Mouse (Mus musculus) brain, adult 2 months (tissue): ENCODE results near the gene Shf.
"Not testable (repeated sequence)": the region's sequence is repeated elsewhere in the genome, so short reads cannot be mapped to it uniquely, and the experiment has no call there.

ENCODE experiments used
- DNase-seq: peaks from one replicate; pipeline ENCODE4 v3.0.0; 2011; ENCODE audit warnings: low read depth, low spot score

The Shf gene

DNA sequence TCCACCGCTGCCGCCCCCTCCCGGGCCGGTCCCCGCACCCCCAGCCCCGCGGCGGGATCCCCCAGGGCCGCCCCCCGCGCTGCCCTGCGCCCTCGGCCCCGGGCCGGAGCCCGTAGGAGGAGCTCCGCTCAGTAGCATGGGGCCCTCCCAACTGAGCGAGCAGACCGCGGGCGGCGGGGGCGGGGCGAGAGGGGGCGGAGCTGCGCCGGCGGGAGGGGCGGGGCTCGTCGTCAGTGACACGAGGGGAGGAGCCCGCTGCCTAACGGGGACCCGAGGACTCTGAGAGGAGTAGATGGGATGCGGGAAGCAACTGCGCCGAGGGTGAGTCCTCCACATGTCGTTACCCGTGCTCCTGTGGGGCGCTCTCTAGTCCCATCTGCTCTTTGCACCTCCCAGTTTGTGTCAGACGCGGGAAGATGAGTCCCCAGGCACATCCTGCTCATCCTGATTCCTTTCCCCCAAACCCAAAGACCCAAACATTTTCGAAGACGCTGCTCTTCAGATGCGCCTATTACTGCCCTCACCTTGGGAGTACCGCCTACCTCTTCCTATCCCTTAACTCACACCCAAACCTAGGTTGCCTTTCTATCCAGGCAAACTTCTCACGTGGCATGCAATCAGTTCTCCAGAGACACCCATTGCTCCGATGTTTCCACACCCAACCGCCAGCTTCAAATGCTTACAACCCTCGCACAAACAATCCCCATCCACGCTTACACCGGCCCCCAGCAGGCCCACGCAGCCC, at the start of gene Shf:
Gene Shf (minus strand): TSS at position 168 of the 745 bp plus-strand sequence.
- peak; percentile 97 for DNase-seq

DNA sequence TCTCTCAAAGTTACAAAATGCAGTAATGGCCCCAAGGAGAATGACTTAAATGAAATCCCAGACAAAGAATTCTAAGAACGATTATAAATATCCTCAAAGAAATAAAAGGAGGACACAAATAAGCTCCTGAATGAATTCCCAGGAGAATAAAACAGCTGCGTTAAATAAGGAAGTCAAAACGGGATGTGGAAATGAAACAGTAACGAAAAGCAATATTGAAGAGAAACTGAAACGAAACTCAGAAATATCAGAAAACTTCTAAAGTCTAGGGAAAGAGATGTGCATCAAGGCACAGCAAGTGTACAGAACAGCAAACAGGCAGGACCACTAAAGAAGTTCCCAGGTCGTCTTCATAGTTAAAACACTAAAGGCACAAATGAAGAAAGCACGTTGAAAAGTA, 40.0 kb upstream of the Shf start:
- DNase-seq, result no peak

DNA sequence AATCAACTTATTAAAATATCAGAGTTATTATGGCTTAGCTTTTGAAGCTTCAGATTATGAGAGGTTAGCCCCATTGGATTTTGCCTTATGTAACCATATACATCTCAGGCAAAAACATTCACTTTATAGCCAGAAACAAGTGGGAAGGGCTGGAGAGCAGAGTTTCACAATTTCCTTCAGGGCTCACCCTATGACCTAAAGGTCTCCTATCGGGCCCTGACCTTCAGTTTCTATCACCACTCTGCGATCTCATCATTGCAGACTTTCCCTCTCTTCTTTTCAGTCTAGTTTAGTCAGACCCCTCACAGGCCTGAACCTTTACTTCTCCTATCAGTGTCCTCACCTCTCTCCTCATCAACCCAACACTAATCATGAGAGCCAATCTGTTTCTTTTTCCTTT, 38.6 kb upstream of the Shf start:
- no peak for DNase-seq

DNA sequence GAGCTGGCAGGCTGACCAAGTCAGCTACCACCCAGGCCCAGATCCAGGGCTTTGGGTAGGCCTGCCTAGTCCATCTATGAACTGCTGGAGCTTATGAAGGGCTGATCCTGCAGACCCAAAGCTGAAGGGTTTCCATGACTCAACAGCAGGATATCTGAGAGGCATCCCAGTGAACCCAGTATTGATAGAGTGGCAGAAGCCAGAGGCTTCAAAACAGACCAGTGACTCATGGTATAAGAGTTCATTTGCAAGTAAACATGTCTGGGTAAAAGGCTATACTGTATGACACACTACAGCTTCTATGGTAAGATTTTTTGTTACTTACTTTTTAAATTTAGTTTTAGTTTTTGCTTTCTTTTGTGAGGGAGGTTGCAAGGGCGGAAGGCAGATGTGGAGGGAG, 27.2 kb upstream of the Shf start:
- no peak for DNase-seq

DNA sequence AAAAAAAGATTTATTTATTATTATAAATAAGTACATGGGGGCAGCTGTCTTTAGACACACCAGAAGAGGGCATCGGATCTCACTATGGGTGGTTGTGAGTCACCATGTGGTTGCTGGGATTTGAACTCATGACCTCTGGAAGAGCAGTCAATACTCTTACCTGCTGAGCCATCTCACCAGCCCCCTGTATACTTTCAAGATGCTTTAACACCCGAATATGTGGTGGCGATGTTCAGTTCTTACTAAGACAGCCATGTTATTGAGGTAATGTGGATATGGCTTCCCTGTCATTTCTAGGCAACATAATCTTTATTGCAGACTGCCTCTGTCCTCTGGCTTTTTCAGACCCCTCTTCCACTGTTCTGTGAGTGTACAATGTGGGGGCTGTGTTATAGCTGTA, 18.2 kb upstream of the Shf start:
- not testable (repeated sequence) for DNase-seq

DNA sequence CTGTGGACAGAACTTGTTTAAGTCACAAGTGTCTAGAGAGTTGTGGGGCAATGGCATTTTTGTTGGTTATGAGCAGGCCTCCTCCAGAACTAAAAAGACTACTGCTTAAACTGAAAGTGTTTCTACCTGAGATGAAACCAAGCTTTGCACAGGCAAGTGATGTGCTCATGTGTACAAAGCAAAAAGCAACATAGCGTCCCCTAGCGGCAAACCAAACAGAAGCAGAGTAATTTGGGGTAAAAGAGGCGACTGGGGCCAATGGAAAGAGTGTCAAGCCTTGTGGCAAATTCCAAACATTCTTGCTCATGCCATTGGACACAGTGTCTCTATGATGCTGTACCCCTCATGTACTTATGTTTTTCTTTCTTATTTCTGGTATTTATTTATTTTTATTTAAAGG, 16.1 kb upstream of the Shf start:
- no peak for DNase-seq

DNA sequence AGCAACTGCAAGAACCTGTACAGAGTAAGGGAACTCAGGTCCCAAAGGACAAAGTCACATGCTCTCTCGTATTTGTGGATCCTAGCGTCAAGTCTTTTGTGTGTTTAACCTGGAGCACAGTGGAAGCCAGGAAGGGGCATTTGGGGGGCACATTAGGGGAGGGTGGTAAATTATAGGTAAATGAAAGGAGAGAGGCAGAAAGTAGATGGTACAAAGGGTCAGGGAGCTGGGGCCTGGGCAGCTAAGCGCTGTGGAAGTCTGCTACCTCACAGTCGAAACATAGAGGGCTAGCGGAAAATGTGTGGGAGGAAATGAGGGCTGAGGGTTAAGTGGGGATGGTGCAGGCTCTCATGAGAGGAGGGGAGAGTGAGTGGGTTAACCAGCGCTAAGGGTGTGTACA, 13.2 kb upstream of the Shf start:
- DNase-seq, result no peak

DNA sequence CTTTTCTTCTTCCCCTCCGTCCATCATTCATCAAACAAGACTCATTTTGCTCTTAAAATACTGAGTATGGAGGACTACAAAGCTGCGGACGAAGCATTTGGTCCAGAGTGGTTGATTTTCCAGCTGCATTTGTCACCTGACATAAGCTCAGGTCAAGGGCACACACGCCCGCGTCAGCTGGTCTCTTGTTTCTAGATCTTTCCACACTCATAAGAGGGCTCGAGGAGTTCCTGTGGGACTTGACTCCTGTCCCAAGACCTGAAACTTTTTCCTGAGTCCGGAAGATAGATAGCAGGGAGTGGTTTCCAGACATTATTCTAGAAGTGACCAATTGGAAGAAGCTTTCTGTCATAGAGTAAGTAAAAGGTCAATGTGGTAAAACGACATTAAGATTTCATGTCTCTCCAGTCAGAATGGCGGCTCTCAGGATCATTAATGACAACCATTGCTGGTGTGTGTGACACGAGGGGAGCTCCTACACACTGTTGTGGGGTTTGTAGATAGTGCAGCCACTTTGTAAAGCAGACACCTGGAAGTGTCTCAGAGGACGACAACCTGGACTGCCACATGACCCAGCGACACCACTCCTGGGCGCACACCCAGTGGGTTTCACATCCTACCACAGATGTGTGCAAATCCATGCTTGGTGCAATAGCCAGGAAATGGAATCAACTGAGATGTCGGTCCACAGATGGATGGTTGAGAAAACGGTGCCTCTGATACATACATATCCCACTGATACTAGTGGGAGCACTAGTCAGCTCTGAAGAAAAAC, 12.6 kb upstream of the Shf start:
- no peak for DNase-seq

DNA sequence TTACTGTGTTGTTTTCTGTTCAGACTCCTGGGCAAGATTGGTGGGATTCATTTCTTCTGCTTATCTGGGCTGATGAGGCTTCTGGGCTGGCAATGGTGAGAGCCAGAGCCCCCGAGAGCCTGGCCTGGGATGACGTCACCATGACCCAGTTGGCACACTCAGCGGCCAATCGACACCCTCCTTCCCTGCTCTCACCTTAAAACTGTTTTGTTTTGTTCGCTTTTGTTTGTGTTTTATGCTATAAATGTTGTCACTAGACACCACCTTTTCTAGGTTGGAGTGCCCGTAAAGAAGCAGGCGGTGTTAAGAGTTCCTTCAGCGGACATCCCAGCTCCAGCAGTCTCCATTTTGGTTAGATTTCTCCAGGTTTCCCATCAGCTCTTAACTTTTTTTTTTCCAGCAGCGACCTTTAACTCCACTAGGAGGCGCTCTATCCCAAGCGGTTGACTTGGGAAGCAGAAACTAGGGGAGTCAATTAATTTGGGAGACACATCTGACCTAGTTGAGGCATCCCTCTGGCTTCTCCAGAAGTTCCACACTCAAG, 11.9 kb upstream of the Shf start:
- peak; percentile 83 for DNase-seq

DNA sequence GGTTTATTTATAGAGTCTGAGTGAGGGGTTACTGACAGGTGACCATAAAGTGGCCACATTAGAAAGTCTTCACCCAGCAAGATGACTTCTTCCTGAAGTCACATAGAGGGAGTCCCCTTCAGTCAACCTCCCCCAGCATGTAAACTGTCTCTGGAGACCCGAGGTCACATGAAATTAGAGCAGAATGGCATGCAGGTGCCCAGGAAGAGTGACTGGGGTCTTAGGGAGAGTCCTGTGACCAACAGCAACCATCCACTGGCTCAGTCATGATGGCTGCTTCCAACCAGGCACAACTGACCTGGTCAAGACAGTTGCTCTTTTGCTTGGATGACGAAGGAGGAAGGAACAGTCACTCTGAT, 10.3 kb upstream of the Shf start:
- no peak for DNase-seq

DNA sequence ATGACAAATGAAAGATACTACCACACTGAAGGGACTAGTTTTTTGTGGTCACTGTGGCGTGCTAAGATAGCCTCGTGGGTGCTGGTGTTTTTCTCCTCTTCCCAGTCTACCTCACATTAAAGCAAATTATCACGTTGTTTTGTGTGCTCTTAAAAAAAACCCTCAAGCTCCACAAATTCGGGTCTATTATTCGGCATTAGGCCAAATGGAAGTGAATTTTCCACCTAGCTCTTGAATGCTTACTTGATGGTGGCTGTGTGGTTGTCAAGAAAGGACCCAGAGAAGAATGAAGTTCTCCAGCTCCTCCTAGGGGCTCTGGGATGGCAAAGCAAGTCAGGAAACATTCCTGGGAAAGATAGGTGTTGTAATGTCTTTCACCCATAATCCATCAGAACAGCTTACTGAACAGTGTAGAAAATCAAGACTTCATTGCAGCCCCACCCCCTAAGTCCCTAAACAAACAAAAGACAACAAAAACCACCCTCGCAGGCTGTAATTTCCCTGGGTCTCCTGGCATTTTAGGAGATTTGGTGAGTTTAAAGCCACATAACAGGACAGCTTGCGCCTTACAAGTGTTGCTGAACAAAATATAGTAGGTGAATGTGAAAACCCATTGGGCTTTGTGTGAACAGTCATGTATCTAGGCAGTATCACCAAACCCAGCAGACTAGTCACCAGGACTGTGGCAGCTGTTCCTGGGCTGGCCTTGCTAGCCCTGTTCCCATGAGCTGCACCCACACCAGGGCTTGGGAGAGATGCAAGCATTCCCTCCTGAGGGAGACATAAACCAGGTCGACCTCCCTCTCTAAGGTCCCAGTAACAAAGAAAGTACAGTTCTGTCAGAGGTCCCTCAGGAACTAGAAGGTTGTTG, 9.7 kb upstream of the Shf start:
- DNase-seq, result peak; percentile 89

DNA sequence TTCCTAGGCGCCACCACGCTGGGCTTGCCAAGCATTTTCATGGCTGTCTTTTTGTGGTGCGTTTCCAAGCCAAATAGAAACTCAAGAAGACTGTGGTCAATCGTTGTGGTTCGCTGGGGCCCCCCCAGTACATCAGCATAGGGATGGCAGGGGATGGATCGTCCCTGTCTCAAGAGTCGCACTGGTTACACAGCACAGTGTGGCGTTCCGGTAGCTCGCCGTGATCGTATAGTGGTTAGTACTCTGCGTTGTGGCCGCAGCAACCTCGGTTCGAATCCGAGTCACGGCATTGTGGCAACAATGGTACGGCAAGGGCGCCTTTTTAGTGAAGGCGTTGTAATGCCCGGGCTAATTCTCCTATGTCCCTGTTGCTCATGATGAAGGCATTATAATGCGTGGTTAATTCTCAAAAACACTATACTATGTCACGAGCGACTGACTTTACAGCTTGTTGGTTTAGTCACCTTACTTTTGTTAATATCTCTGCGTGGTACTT, 8.8 kb upstream of the Shf start:
- peak; percentile 85 for DNase-seq

DNA sequence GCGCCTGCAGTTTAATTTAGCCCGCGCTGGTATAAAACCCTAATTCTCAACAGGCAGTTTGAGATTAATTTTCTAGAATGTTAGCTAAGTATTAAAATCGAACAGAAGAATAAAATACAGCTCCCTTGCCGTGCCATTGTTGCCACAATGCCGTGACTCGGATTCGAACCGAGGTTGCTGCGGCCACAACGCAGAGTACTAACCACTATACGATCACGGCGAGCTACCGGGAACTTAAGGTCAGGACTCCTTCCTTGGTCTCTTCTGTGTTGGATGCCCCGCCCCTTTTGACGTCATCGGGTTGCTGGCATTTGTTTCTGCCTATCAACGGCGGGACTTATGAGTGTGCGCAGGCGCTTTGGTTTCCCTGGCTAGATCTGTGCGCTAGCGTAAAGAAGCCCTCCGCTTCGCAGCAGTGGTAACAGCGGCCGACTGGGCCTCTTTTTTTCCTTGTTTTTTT, 8.3 kb upstream of the Shf start:
- peak; percentile 98 for DNase-seq

DNA sequence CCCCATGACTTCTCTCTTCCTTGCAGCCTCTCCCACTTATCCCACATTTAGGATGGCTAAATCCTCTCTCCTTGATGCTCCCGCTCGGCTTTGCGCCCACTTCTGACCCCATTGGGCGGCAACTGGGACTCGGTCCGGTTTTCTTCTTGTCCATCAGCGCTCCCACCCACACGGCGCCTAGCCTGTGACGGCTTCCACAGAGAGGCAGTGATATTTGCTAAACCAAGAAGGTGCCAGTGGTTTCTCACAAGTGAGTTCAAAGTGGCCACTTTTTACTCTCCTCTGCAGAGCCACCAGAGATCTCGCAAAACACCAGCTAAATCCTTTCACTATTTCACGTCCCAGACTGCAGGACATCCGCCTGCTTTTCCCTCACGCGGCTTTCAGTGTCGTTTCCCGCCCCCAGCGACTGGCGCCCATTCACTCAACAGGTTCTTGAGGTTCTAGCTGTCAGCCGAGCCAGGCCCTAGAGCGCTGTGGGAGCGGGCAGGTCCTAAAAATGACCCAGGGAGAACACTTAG, 7.1 kb upstream of the Shf start:
- peak; percentile 71 for DNase-seq

DNA sequence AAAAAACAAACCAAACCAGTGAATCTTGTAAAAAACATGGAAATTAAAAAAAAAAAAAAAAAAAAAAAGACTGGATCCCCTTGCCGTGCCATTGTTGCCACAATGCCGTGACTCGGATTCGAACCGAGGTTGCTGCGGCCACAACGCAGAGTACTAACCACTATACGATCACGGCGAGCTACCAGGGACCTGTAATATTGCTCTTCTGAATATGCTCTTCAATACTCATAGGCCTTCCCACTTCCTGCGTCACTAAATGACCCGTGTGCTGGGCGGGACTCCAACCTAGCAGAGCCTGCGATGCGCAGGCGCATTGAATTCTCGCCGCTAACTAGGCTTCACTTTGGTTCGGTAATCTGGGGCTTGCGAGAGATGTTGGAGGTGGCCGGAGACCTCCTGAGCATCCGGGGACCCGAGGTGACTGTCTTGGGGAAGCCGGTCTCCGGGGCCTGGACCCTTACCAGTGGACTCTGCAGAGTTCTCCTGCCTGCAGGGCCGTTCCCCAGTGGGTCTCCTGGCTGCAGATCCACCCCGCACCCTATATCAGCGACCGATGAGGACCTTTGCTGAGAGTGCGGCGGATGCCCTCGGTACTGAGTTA, 6.5 kb upstream of the Shf start:
- DNase-seq, result peak; percentile 98

DNA sequence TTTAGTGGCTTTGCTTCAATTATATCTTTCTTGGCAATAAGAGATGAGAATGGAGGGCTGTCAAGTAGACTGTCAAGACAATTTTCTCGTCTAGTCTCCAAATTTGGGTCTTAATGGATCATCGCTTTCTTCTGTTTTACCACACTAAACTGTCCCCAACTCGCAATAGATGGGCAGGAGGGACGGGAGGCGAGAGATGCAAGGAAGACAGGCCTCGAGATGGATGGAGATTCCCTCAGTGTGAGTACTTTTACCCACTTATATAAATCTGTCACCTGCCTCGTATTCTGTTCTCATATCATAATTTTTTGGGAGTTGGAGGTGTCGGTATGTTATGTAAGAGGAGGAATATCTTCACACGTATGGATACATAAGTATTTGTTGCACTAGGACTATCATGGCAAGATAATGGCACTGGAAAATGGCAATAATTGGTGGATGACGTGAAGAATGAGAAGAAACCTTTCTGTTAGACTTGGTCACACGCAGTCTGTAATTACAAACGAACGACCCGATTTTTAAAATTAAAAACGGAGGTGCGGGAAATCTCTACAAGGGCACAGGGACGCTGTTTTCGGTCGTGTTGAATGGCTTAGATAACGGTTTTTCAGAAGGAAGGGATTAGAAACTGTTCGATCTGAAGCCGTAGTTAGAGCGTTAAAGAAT, 5.8 kb upstream of the Shf start:
- peak; percentile 64 for DNase-seq

DNA sequence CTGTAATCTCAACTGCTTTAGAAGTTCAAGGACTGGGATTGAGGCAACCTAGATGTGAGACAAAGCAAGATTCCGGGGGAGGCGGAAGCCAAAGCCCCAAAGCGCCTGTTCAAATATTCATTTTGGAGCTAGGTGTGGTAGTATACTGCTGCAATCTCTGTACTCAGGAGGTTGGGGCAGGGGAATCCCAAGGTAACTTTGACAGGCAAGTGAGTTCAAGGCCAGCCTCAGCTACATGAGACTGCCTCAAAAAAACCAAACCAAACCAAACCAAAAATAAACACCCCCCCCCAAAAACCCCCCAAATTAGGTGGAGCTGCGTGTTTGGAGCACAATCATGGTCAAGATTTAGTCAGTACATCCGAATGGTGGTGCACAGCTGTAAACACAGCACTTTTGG, 5.0 kb upstream of the Shf start:
- DNase-seq, result no peak

DNA sequence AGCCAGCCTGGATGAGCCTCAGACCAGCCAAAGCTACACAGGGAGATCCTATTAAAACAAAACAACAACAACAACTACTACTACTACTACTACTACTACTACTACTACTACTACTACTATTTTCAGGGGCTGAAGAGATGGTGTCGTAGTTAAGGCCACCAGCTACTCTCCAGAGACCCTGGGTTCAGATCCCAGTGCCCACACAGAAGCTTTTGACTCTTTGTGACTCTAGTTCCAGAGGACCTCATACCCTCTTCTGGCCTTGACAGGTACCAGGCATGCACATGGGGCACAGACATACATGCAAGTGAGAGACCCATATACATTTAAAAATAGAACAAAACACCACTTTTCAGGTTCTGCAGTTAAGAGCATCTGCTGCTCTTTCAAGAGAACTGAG, 3.6 kb upstream of the Shf start:
- no peak for DNase-seq

DNA sequence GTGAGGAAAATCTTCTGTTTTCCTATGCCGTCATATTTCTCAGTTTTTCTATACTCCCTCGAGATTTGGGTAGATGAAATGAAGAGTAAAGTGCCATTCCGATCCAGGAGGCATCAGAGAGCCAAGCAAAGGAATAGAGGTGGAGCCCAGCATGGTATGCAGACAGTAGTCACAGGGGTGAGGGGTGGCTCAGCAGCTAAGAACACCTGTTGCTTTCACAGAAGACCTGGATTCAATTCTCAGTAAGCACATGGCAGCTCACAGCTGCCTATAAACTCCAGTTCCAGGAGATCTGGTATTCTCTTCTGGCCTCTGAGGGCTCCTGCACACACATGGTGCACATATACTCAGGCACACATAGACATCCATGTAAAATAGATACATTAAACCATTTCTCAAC, 3.1 kb upstream of the Shf start:
- DNase-seq, result no peak

DNA sequence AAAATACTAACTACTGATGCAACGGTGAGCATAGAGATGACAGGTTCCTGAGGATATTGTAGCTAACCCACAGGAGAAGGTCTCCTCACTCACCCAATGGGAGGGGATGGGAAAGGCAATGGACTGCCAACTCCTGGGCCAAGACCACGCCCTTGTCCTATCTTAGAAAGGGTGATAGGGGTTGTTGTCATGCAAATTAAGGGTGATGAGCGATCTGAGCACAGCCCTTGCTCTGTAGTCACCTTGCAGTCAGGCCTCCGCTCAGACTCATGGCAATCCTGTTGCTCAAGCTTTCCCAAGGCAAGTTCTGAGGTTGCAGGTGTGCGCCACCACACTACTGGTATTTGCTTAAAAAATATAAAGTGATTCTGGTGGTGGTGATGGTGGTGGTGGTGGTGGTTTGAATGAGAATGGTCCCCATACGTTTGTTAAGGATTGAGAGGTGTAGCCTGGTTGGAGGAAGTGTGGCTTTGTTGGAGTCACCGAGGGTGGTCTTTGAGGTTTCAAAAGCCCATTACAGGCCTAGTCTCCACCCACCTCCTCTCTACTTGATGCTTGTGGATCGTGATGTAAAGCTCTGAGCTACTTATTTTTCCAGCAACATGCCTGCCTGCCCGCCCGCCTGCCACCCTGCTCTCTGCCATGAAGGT, 1.3 kb upstream of the Shf start:
- no peak for DNase-seq
